Mouse (Mus musculus): ENCODE results near the gene Bckdha. TPM values are rescaled to one million over a fixed set of nuclear protein-coding genes. Genes with fewer than 3 reads are reported as not detected.

The Bckdha gene
- 10 to 100 TPM; 38.3 to 42.6 TPM for total RNA-seq (2021)
- long read RNA-seq, experiment 1, transcript Bckdha-201 (9 exons, 1,899 nt): major isoform, 29 of 34 reads
- long read RNA-seq, experiment 1, partial matches to known transcripts: 3 of 34 reads
- long read RNA-seq, experiment 1, other reads (novel, unspliced or antisense): 2 of 34 reads
- long read RNA-seq, experiment 2, transcript Bckdha-201 (9 exons, 1,899 nt): major isoform, 27 of 35 reads
- long read RNA-seq, experiment 2, partial matches to known transcripts: 6 of 35 reads
- long read RNA-seq, experiment 2, other reads (novel, unspliced or antisense): 2 of 35 reads

- peak; percentile 99 to 100 for DNase-seq (ENCODE audit: low spot score in 2 of 2)
Measured at GRCm38 (mm10) chr7:25658657-25659472, at the start of gene Bckdha, which contains the start of gene Exosc5. TSS of gene Bckdha (minus strand) at chr7:25658981. TSS of gene Exosc5 (plus strand) at chr7:25659164.

- DNase-seq (ENCODE audit: low spot score in 2 of 2): no peak
Measured at GRCm38 (mm10) chr7:25707581-25708292, 49.0 kb upstream of the Bckdha start.

GRCm38 (mm10) chr7:25706578-25707170, 47.9 kb upstream of the Bckdha start:
- no peak for DNase-seq (ENCODE audit: low spot score in 2 of 2)

GRCm38 (mm10) chr7:25705801-25706251, 47.0 kb upstream of the Bckdha start:
- no peak for DNase-seq (ENCODE audit: low spot score in 2 of 2)

GRCm38 (mm10) chr7:25704716-25705364, 46.1 kb upstream of the Bckdha start:
- DNase-seq (ENCODE audit: low spot score in 2 of 2): no peak

GRCm38 (mm10) chr7:25703793-25704494, 45.2 kb upstream of the Bckdha start:
- DNase-seq (ENCODE audit: low spot score in 2 of 2): no peak

- DNase-seq (ENCODE audit: low spot score in 2 of 2): no peak
Measured at GRCm38 (mm10) chr7:25702350-25702749, 43.6 kb upstream of the Bckdha start.

- DNase-seq (ENCODE audit: low spot score in 2 of 2): no peak
Measured at GRCm38 (mm10) chr7:25700732-25701131, 42.0 kb upstream of the Bckdha start.

- no peak for DNase-seq (ENCODE audit: low spot score in 2 of 2)
Measured at GRCm38 (mm10) chr7:25699851-25700250, 41.1 kb upstream of the Bckdha start.

- no peak for DNase-seq (ENCODE audit: low spot score in 2 of 2)
Measured at GRCm38 (mm10) chr7:25694104-25694503, 35.3 kb upstream of the Bckdha start.

- DNase-seq (ENCODE audit: low spot score in 2 of 2): no peak
Measured at GRCm38 (mm10) chr7:25690051-25690450, 31.3 kb upstream of the Bckdha start.

- DNase-seq (ENCODE audit: low spot score in 2 of 2): no peak
Measured at GRCm38 (mm10) chr7:25689603-25690021, 30.8 kb upstream of the Bckdha start.

- DNase-seq (ENCODE audit: low spot score in 2 of 2): no peak
Measured at GRCm38 (mm10) chr7:25688810-25689586, 30.2 kb upstream of the Bckdha start.

GRCm38 (mm10) chr7:25687811-25688401, 29.1 kb upstream of the Bckdha start:
- no peak for DNase-seq (ENCODE audit: low spot score in 2 of 2)

GRCm38 (mm10) chr7:25686680-25687531, 28.1 kb upstream of the Bckdha start, which contains the start of gene Tgfb1:
TSS of gene Tgfb1 (plus strand) at chr7:25687002.
- peak in 1 of 2 experiments; percentile 46 for DNase-seq (ENCODE audit: low spot score in 2 of 2)

- DNase-seq (ENCODE audit: low spot score in 2 of 2): no peak
Measured at GRCm38 (mm10) chr7:25685926-25686470, 27.2 kb upstream of the Bckdha start.

GRCm38 (mm10) chr7:25684659-25685058, 25.9 kb upstream of the Bckdha start:
- no peak for DNase-seq (ENCODE audit: low spot score in 2 of 2)
